Mouse (Mus musculus) limb, embryonic 14.5 days (tissue): Measurements from ENCODE around the gene BC037034. TPM values are rescaled to one million over a fixed set of nuclear protein-coding genes. Genes with fewer than 3 reads are reported as not detected.

Source experiments
- ATAC-seq: fragments of 200-750 bp; cut with Nextera tagmentation; 2 replicates; pipeline ENCODE4 v1.8.0; 2017; ENCODE audit warnings: low read depth, moderate number of reproducible peaks, moderate TSS enrichment; ENCODE audit not compliant: low FRiP score
- DNase-seq: peaks from one replicate; pipeline ENCODE4 v3.0.0-alpha.2; 2015; ENCODE audit warnings: low spot score
- H3K27ac ChIP-seq: fragments of 300-500 bp; sonication (generic); replicated peaks from 2 replicates; pipeline ENCODE4 v1.5.1; 2014; ENCODE audit warnings: low read depth, mild to moderate bottlenecking, low read length, moderate library complexity, mixed read lengths
- H3K27me3 ChIP-seq: fragments of 300-500 bp; sonication (generic); 2 replicates; pipeline ENCODE4 v1.6.1; 2014; ENCODE audit warnings: low read length, mixed read lengths; ENCODE audit not compliant: control insufficient read depth, insufficient read depth
- H3K36me3 ChIP-seq: fragments of 300-500 bp; sonication (generic); 2 replicates; pipeline ENCODE4 v1.6.1; 2014; ENCODE audit warnings: mild to moderate bottlenecking, low read length, moderate library complexity, mixed read lengths; ENCODE audit not compliant: control insufficient read depth, insufficient read depth
- H3K4me1 ChIP-seq: fragments of 300-500 bp; sonication (generic); 2 replicates; pipeline ENCODE4 v1.6.1; 2014; ENCODE audit warnings: antibody characterized with exemption, low read length, mixed read lengths; ENCODE audit not compliant: control insufficient read depth, insufficient read depth
- H3K4me2 ChIP-seq: fragments of 300-500 bp; sonication (generic); replicated peaks from 2 replicates; pipeline ENCODE4 v1.6.1; 2014; ENCODE audit warnings: low read depth, mild to moderate bottlenecking, low read length, moderate library complexity; ENCODE audit not compliant: severe bottlenecking
- H3K4me3 ChIP-seq: fragments of 300-500 bp; sonication (generic); replicated peaks from 2 replicates; pipeline ENCODE4 v1.5.1; 2014; ENCODE audit warnings: low read length
- H3K9ac ChIP-seq: fragments of 300-500 bp; sonication (generic); 2 replicates; pipeline ENCODE4 v1.6.1; 2014; ENCODE audit warnings: mild to moderate bottlenecking, low read depth, low read length, moderate library complexity; ENCODE audit not compliant: severe bottlenecking
- H3K9me3 ChIP-seq: fragments of 300-500 bp; sonication (generic); 2 replicates; pipeline ENCODE4 v1.6.1; 2016; ENCODE audit warnings: low read length; ENCODE audit not compliant: control insufficient read depth
- POLR2A ChIP-seq: fragments of 200-500 bp; IDR thresholded peaks from 2 replicates; pipeline ENCODE4 v1.8.0; 2012; ENCODE audit warnings: inconsistent platforms, mild to moderate bottlenecking, moderate library complexity, borderline replicate concordance; ENCODE audit not compliant: insufficient read depth, insufficient read length; ENCODE audit errors: extremely low read depth
- WGBS: fragments of 180-500 bp; shearing (Covaris S2); extraction: QIAGEN DNeasy Blood & Tissue Kit; methylation state at CpG from one replicate; pipeline ENCODE4 v1.1.7; 2014; 5-methylcytosine and 5-hydroxymethylcytosine counted together
- polyA plus RNA-seq, 2 experiments: library from polyadenylated mRNA; depleted of rRNA in 1 of 2; stranded (reverse) in 1 of 2; unstranded in 1 of 2; fragments of >200 nt; fragmentation: Nextera tagmentation in 1 of 2; extraction: Ambion mirVana in 1 of 2; gene quantifications; 2 replicates each; pipeline versions ENCODE4 v1.2.1 to v1.2.3; 2012 to 2014

Gene BC037034
- polyA plus RNA-seq, 2 experiments: 5.2 to 81.0 TPM

DNA sequence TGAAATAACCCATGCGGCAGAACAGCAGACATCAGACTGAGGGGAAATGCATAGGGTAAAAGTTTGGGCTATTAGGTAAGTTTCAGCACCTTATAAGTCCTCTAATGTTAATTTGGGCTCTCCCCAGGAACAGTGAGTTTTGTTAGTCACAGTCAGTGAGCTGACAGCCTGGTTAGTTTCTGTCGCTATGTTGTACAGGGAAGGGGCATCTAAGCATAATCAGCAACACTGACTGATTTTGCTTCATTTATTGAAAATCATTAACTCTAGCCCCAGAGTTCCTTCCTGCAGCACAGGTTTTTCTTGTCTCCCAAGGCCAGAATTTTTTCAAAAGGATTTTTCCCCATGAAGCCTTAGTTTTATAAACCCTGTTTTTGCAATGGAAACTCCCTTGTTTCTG, 30.1 kb downstream of the BC037034 start:
- no peak for ATAC-seq
- WGBS: 82% methylated on average over 2 of the region's 2 CpGs
- H3K4me1 ChIP-seq: no peaks in the 10 kb centered on the region

DNA sequence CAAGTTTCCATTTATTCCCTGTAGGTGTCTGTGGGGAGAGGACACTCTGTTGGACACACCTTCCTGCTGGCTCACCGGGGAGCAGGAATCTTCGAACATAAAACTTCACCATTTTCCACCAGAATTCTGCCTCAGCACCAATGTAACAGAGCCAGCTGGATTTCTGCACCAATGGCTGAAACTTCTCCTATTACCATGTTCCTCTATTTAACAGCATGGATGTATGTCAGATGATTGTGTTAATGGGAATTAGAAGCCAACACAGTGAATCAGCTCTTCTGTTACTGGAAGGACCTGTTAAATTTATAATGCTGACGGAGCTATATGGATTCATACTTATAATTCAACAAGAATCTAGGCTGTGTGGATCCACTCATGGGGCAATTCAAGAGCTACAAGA, 34.3 kb downstream of the BC037034 start:
- H3K36me3 ChIP-seq: no peaks in the 10 kb centered on the region
- TF ChIP-seq POLR2A: no peak
- H3K4me2 ChIP-seq: no peak overlapping the region
- 83% methylated on average over 3 of the region's 3 CpGs for WGBS
- H3K27ac ChIP-seq: no peak overlapping the region
- no peaks in the 10 kb centered on the region for H3K4me1 ChIP-seq
- H3K9me3 ChIP-seq: no peaks in the 10 kb centered on the region
- no peak overlapping the region for H3K4me3 ChIP-seq
- DNase-seq (no peak), ATAC-seq (no peak)
- no peaks in the 10 kb centered on the region for H3K27me3 ChIP-seq
- no peak overlapping the region for H3K9ac ChIP-seq

More for the DNA sequence above, 30.1 kb downstream of the BC037034 start:
- TF ChIP-seq POLR2A: no peak
- H3K27me3 ChIP-seq: no peaks in the 10 kb centered on the region
- no peak overlapping the region for H3K9ac ChIP-seq
- no peaks in the 10 kb centered on the region for H3K36me3 ChIP-seq
- H3K4me3 ChIP-seq: no peak overlapping the region
- no peak for DNase-seq
- no peak overlapping the region for H3K4me2 ChIP-seq
- H3K27ac ChIP-seq: no peak overlapping the region
- H3K9me3 ChIP-seq: no peaks in the 10 kb centered on the region

GRCm38 (mm10) chr5:138228026-138228425, 35.8 kb downstream of the BC037034 start:
- TF ChIP-seq POLR2A: no peak
- ATAC-seq: no peak
- WGBS: 59% methylated on average over 3 of the region's 3 CpGs

GRCm38 (mm10) chr5:138227367-138227766, 36.5 kb downstream of the BC037034 start:
- DNase-seq (no peak), ATAC-seq (no peak)
- WGBS: 67% methylated on average over 2 of the region's 2 CpGs

More at GRCm38 (mm10) chr5:138228026-138228425, 35.8 kb downstream of the BC037034 start:
- DNase-seq: no peak
- no peak overlapping the region for H3K9ac ChIP-seq
- no peak overlapping the region for H3K4me3 ChIP-seq
- H3K4me2 ChIP-seq: no peak overlapping the region
- H3K27me3 ChIP-seq: no peaks in the 10 kb centered on the region
- H3K4me1 ChIP-seq: no peaks in the 10 kb centered on the region
- no peak overlapping the region for H3K27ac ChIP-seq
- no peaks in the 10 kb centered on the region for H3K36me3 ChIP-seq
- H3K9me3 ChIP-seq: no peaks in the 10 kb centered on the region

DNA sequence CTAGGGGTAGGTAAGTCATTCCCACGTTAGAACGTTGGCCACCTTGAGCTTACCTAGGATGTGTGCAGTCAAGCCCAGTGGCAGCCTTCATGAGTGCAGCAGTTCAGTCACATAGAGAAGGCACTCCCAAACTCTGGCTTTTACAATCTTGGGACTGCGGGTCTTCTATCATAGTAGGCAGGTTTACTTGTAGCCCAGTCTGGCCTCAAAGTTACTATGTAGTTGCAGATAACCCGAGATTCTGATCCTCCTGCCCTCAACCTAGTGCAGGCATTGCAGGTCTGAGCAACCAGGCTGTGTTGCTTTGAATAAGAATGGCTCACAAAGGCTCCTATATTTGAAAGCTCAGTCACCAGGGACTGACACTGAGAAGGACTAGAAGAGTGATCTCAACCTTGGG, 37.3 kb downstream of the BC037034 start:
- no peak overlapping the region for H3K4me3 ChIP-seq
- H3K4me1 ChIP-seq: no peaks in the 10 kb centered on the region
- no peak for TF ChIP-seq POLR2A
- H3K9ac ChIP-seq: no peak overlapping the region
- no peaks in the 10 kb centered on the region for H3K36me3 ChIP-seq
- H3K9me3 ChIP-seq: no peaks in the 10 kb centered on the region
- H3K27me3 ChIP-seq: no peaks in the 10 kb centered on the region
- 76% methylated on average over 4 of the region's 4 CpGs for WGBS
- ATAC-seq (no peak), DNase-seq (no peak)
- H3K27ac ChIP-seq: no peak overlapping the region
- H3K4me2 ChIP-seq: no peak overlapping the region

More at GRCm38 (mm10) chr5:138227367-138227766, 36.5 kb downstream of the BC037034 start:
- Histone ChIP-seq H3K4me1 (no peaks in the 10 kb centered on the region), H3K27me3 (no peaks in the 10 kb centered on the region), H3K36me3 (no peaks in the 10 kb centered on the region), H3K27ac (no peak overlapping the region), H3K4me2 (no peak overlapping the region), H3K4me3 (no peak overlapping the region), H3K9me3 (no peaks in the 10 kb centered on the region), H3K9ac (no peak overlapping the region)
- no peak for TF ChIP-seq POLR2A

GRCm38 (mm10) chr5:138225700-138226099, 38.1 kb downstream of the BC037034 start, which contains the start of gene Nxpe5:
Nxpe5 (plus strand) TSS chr5:138225898.
- DNase-seq (no peak), ATAC-seq (no peak)
- 53% methylated on average over 2 of the region's 2 CpGs for WGBS
- no peak for TF ChIP-seq POLR2A
- Histone ChIP-seq H3K9ac (no peak within 1 kb of the TSS), H3K36me3 (no peaks in the 10 kb centered on the region), H3K4me2 (no peak within 1 kb of the TSS), H3K4me3 (no peak within 1 kb of the TSS), H3K27me3 (no peaks in the 10 kb centered on the region), H3K9me3 (no peaks in the 10 kb centered on the region), H3K4me1 (no peaks in the 10 kb centered on the region), H3K27ac (no peak within 1 kb of the TSS)
